Mouse (Mus musculus): ENCODE results near the gene Dcaf8. TPM values are rescaled to one million over a fixed set of nuclear protein-coding genes. Genes with fewer than 3 reads are reported as not detected.

Dcaf8 gene
- total RNA-seq, 2 experiments from 2014 or later, result 158 to 193 TPM

GRCm38 (mm10) chr1:172154536-172154935 lies 6.7 kb downstream of the Dcaf8 start:
- intact Hi-C loops (cut with DNase I), result no loop called here
- Histone ChIP-seq H3K27ac (peak overlapping the region; percentile 46; the same call in 1 of the 2 replicates), H3K4me3 (no peak overlapping the region; the same call in 1 of the 2 replicates)
- no peak for TF ChIP-seq CTCF (IDR thresholded peaks at IDR 0.05)
- no peak for DNase-seq

- H3K4me3 ChIP-seq, result no peak overlapping the region
- intact Hi-C loops (cut with DNase I), result no loop called here
- H3K27ac ChIP-seq, result no peak overlapping the region
- TF ChIP-seq CTCF (IDR thresholded peaks at IDR 0.05), result no peak
- no peak for DNase-seq
Observed at GRCm38 (mm10) chr1:172155518-172155917, 7.6 kb downstream of the Dcaf8 start.

GRCm38 (mm10) chr1:172159970-172160369 lies 12.1 kb downstream of the Dcaf8 start:
- DNase-seq, result no peak
- H3K27ac ChIP-seq, result peak overlapping the region; percentile 90
- peak overlapping the region; percentile 45 for H3K4me3 ChIP-seq
- intact Hi-C loops (cut with DNase I), result loop anchor here (5.0 kb wide), 1 partner anchor 57 kb away; the partner anchor contains the start of gene Casq1
- no peak for TF ChIP-seq CTCF (IDR thresholded peaks at IDR 0.05)

GRCm38 (mm10) chr1:172160508-172160907 lies 12.6 kb downstream of the Dcaf8 start:
- intact Hi-C loops (cut with DNase I), result loop anchor here (5.0 kb wide), 1 partner anchor 57 kb away; the partner anchor contains the start of gene Casq1
- no peak for TF ChIP-seq CTCF (IDR thresholded peaks at IDR 0.05)
- Histone ChIP-seq H3K27ac (peak overlapping the region; percentile 90), H3K4me3 (peak overlapping the region; percentile 45)
- no peak for DNase-seq

DNA sequence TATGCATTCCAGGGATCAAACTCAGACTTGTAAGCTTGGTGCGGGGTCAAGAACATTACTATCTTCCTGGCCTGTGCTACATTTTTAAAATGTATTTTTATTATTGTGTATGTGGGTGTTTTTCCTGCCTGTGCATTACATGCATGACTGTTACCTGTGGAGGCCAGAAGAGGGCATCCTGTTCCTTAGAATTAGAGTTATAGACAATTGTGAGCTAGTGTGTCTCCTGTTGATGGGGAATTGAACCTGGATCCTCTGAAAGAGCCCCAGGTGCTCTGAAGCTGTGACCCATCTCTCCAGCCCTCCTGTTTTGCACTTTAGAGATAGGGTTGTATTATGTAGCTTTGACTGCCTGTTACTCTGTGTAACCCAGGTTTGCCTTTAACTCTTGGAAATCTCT lies 14.1 kb downstream of the Dcaf8 start:
- peak; percentile 78 for TF ChIP-seq CTCF (IDR thresholded peaks at IDR 0.05)
- Histone ChIP-seq H3K27ac (peak overlapping the region; percentile 90), H3K4me3 (no peak overlapping the region; the same call in 1 of the 2 replicates)
- intact Hi-C loops (cut with DNase I), result loop anchor here (5.0 kb wide), 1 partner anchor 55 kb away; the partner anchor contains the start of gene Casq1
- DNase-seq, result no peak

DNA sequence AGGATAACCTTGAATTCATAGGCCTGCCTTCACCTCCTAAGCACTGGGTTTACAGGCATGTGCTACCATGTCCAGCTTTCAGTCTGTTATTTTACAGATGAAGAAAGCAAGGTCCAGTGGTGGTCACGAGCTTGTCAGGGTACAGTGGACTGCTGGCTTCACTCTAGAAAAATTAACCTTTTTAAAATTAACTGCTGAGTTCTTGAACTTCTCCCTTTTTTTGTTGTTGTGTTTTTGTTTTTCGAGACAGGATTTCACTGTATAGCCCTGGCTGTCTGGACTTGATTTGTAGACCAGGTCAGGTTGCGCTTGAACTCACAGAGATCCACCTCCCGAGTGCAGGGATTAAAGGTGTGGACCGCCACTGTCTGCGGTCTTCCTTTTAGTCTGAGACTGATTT lies 15.1 kb downstream of the Dcaf8 start:
- TF ChIP-seq CTCF (IDR thresholded peaks at IDR 0.05), result no peak
- H3K4me3 ChIP-seq, result no peak overlapping the region
- DNase-seq, result no peak
- peak overlapping the region; percentile 90; the same call in 1 of the 2 replicates for H3K27ac ChIP-seq
- intact Hi-C loops (cut with DNase I), result loop anchor here (1.0 to 5.0 kb wide), 2 partner anchors 54 to 80 kb away; partner anchors contain the start of gene Casq1

DNA sequence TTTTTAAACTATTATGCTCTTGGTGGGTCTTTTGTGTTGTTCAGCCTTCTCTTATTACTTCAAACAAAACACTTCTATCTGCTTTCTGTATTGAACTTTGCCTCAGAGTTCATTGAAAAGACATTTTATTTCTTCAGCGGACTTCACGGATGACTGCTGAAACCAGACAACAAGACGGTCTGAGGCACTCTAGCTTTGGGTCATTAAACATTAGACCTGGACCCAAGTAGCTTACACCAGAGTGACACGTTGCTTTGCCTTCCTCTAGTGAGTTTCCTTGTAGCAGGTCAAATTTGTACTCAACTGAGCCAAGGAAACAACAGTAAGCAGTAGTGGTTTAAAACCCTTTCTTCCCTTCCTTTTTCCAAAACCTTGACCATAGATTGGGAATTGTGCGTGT lies 20.0 kb downstream of the Dcaf8 start:
- TF ChIP-seq CTCF (IDR thresholded peaks at IDR 0.05), result no peak
- intact Hi-C loops (cut with DNase I), result no loop called here
- no peak overlapping the region for H3K4me3 ChIP-seq
- no peak overlapping the region for H3K27ac ChIP-seq
- DNase-seq, result no peak

DNA sequence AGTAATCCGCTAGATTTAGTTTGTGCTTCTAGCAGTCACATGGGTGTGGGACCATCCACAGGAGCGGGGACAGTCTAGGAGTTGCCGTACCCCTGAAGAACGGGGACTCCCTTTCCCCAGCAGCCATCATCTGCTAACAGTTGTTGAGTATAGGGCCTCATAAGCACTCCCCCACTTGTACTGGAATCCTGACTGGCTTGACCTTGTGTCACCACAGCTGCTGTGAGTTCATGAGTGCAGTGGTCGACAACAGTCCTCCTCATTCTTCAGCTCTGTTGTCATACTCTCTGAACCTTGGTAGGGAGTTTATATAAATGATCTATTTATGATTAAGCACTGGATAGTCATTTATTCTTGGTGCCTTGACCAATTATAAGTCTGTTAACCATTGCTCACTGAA lies 21.9 kb downstream of the Dcaf8 start:
- intact Hi-C loops (cut with DNase I), result no loop called here
- peak overlapping the region; percentile 54; the same call in 1 of the 2 replicates for H3K27ac ChIP-seq
- DNase-seq, result no peak
- no peak overlapping the region for H3K4me3 ChIP-seq
- TF ChIP-seq CTCF (IDR thresholded peaks at IDR 0.05), result no peak

DNA sequence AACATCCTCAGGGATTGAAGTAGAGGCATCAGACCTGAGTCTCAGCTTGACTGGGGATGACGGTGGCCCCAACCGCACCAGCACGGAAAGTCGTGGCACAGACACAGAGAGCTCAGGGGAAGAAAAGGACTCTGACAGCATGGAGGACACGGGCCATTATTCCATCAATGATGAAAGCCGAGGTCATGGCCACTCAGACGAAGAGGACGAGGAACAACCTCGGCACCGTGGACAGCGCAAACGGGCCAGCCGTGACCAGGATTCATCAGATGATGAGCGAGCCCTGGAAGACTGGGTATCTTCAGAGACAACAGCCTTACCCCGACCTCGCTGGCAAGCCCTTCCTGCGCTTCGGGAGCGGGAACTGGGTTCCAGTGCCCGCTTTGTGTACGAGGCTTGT lies 24.5 kb downstream of the Dcaf8 start:
- no peak for DNase-seq
- no peak overlapping the region for H3K4me3 ChIP-seq
- H3K27ac ChIP-seq, result 0 out of 2 replicates have a peak overlapping the region, but pooled peaks have one; percentile 13
- no peak for TF ChIP-seq CTCF (IDR thresholded peaks at IDR 0.05)
- intact Hi-C loops (cut with DNase I), result no loop called here

- Histone ChIP-seq H3K4me3 (no peak overlapping the region), H3K27ac (peak overlapping the region; percentile 85; the same call in 1 of the 2 replicates)
- no peak for TF ChIP-seq CTCF (IDR thresholded peaks at IDR 0.05)
- no peak for DNase-seq
- intact Hi-C loops (cut with DNase I), result no loop called here
Observed at GRCm38 (mm10) chr1:172173181-172173580, 25.3 kb downstream of the Dcaf8 start.

GRCm38 (mm10) chr1:172177791-172178190 lies 29.9 kb downstream of the Dcaf8 start:
- no peak for DNase-seq
- peak overlapping the region; percentile 44 for H3K27ac ChIP-seq
- no peak overlapping the region for H3K4me3 ChIP-seq
- intact Hi-C loops (cut with DNase I), result no loop called here
- no peak for TF ChIP-seq CTCF (IDR thresholded peaks at IDR 0.05)

DNA sequence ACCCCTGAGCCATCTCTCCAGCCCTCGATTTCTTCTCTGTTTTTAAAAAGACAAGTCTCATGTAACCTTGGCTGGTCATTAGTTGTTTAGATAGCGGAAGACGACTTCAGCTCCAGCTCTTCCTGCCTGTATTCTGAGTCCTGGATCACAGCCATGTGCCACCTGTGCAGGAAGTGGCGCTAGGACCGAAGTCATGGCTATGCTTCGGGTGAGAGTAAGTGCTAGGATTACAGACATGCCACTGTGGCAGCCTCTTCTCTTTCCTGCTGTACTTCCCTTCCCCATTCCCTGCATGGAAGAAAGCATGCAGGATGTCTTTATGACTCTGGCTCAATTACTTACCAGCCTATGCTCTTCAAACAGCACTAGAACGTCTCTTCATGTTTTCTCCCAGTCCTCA lies 31.2 kb downstream of the Dcaf8 start:
- intact Hi-C loops (cut with DNase I), result no loop called here
- Histone ChIP-seq H3K27ac (peak overlapping the region; percentile 63), H3K4me3 (no peak overlapping the region)
- TF ChIP-seq CTCF (IDR thresholded peaks at IDR 0.05), result no peak
- DNase-seq, result peak; percentile 61

- no peak for DNase-seq
- intact Hi-C loops (cut with DNase I), result no loop called here
- Histone ChIP-seq H3K27ac (peak overlapping the region; percentile 63), H3K4me3 (no peak overlapping the region)
- TF ChIP-seq CTCF (IDR thresholded peaks at IDR 0.05), result no peak
Observed at GRCm38 (mm10) chr1:172180881-172181280, 33.0 kb downstream of the Dcaf8 start.

GRCm38 (mm10) chr1:172181777-172182176 lies 33.9 kb downstream of the Dcaf8 start:
- TF ChIP-seq CTCF (IDR thresholded peaks at IDR 0.05), result no peak
- DNase-seq, result no peak
- intact Hi-C loops (cut with DNase I), result no loop called here
- no peak overlapping the region for H3K4me3 ChIP-seq
- peak overlapping the region; percentile 63 for H3K27ac ChIP-seq
